Mouse (Mus musculus): ENCODE measurements around the gene Slc16a7. TPM values are rescaled to one million over a fixed set of nuclear protein-coding genes. Genes with fewer than 3 reads are reported as not detected.

The Slc16a7 gene
- 5.6 and 6.3 TPM in 2 replicates for polyA plus RNA-seq (2016; fragmentation: Nextera tagmentation; extraction: Ambion mirVana)

- Histone ChIP-seq H3K4me2 (replicated peaks) (peak within 1 kb of the TSS; percentile 89), H3K4me3 (peak within 1 kb of the TSS; percentile 70), H3K4me1 (peaks cover 4% of the 10 kb centered on the region; the same call in 1 of the 2 replicates), H3K9ac (peak within 1 kb of the TSS; percentile 59), H3K27me3 (no peaks in the 10 kb centered on the region), H3K36me3 (no peaks in the 10 kb centered on the region), H3K27ac (no peak within 1 kb of the TSS; the same call in 1 of the 2 replicates), H3K9me3 (no peaks in the 10 kb centered on the region)
- WGBS = 1% methylated on average over 61 of the region's 67 CpGs
- ATAC-seq (ENCODE audit: insufficient number of reproducible peaks, insufficient read depth, low FRiP score, low TSS enrichment) = peak; percentile 86
Measured at GRCm38 (mm10) chr10:125388876-125389786, at the start of gene Slc16a7. Gene Slc16a7, minus strand, starts transcription at chr10:125389465.

- H3K9ac ChIP-seq = no peak overlapping the region
- H3K4me2 ChIP-seq (replicated peaks) = no peak overlapping the region
- H3K9me3 ChIP-seq = no peaks in the 10 kb centered on the region
- no peak overlapping the region for H3K4me3 ChIP-seq
- H3K36me3 ChIP-seq = no peaks in the 10 kb centered on the region
- WGBS = 78% methylated on average over 6 of the region's 6 CpGs
- no peaks in the 10 kb centered on the region for H3K4me1 ChIP-seq
- H3K27ac ChIP-seq = no peak overlapping the region
- no peaks in the 10 kb centered on the region for H3K27me3 ChIP-seq
- ATAC-seq (ENCODE audit: insufficient number of reproducible peaks, insufficient read depth, low FRiP score, low TSS enrichment) = no peak
Measured at GRCm38 (mm10) chr10:125418795-125419194, 29.5 kb upstream of the Slc16a7 start.

GRCm38 (mm10) chr10:125399796-125400195, 10.5 kb upstream of the Slc16a7 start:
- Histone ChIP-seq H3K9me3 (no peaks in the 10 kb centered on the region), H3K4me3 (no peak overlapping the region), H3K4me2 (replicated peaks) (no peak overlapping the region), H3K36me3 (no peaks in the 10 kb centered on the region), H3K4me1 (no peaks in the 10 kb centered on the region), H3K9ac (no peak overlapping the region), H3K27me3 (no peaks in the 10 kb centered on the region), H3K27ac (no peak overlapping the region)
- no peak for ATAC-seq (ENCODE audit: insufficient number of reproducible peaks, insufficient read depth, low FRiP score, low TSS enrichment)
- 83% methylated on average over 4 of the region's 4 CpGs for WGBS

- WGBS = 82% methylated on average over 6 of the region's 6 CpGs
- no peak overlapping the region for H3K9ac ChIP-seq
- H3K27ac ChIP-seq = no peak overlapping the region
- H3K4me3 ChIP-seq = no peak overlapping the region; the same call in 1 of the 2 replicates
- peak overlapping the region; percentile 89 for H3K4me2 ChIP-seq (replicated peaks)
- H3K4me1 ChIP-seq = peaks cover 4% of the 10 kb centered on the region; the same call in 1 of the 2 replicates
- no peaks in the 10 kb centered on the region for H3K9me3 ChIP-seq
- H3K27me3 ChIP-seq = no peaks in the 10 kb centered on the region
- no peak for ATAC-seq (ENCODE audit: insufficient number of reproducible peaks, insufficient read depth, low FRiP score, low TSS enrichment)
- no peaks in the 10 kb centered on the region for H3K36me3 ChIP-seq
Measured at GRCm38 (mm10) chr10:125390011-125390410, 746 bp upstream of the Slc16a7 start.

- peak overlapping the region; percentile 89 for H3K4me2 ChIP-seq (replicated peaks)
- H3K27ac ChIP-seq = no peak overlapping the region
- ATAC-seq (ENCODE audit: insufficient number of reproducible peaks, insufficient read depth, low FRiP score, low TSS enrichment) = 0 out of 2 replicates have a peak, but pooled peaks have one; percentile 7
- peaks cover 4% of the 10 kb centered on the region; the same call in 1 of the 2 replicates for H3K4me1 ChIP-seq
- no peaks in the 10 kb centered on the region for H3K36me3 ChIP-seq
- peak overlapping the region; percentile 70 for H3K4me3 ChIP-seq
- 16% methylated on average over 7 of the region's 7 CpGs for WGBS
- H3K9me3 ChIP-seq = no peaks in the 10 kb centered on the region
- peak overlapping the region; percentile 59 for H3K9ac ChIP-seq
- H3K27me3 ChIP-seq = no peaks in the 10 kb centered on the region
Measured at GRCm38 (mm10) chr10:125388481-125388875, 787 bp downstream of the Slc16a7 start.

- no peak overlapping the region for H3K27ac ChIP-seq
- WGBS = 38% methylated on average over 14 of the region's 14 CpGs
- no peak for ATAC-seq (ENCODE audit: insufficient number of reproducible peaks, insufficient read depth, low FRiP score, low TSS enrichment)
- H3K36me3 ChIP-seq = no peaks in the 10 kb centered on the region
- H3K4me3 ChIP-seq = no peak overlapping the region
- H3K4me1 ChIP-seq = peaks cover 4% of the 10 kb centered on the region; the same call in 1 of the 2 replicates
- H3K9ac ChIP-seq = no peak overlapping the region
- H3K27me3 ChIP-seq = no peaks in the 10 kb centered on the region
- H3K9me3 ChIP-seq = no peaks in the 10 kb centered on the region
- peak overlapping the region; percentile 89 for H3K4me2 ChIP-seq (replicated peaks)
Measured at GRCm38 (mm10) chr10:125387782-125388415, 1.4 kb downstream of the Slc16a7 start.

- H3K9me3 ChIP-seq = no peaks in the 10 kb centered on the region
- no peak for ATAC-seq (ENCODE audit: insufficient number of reproducible peaks, insufficient read depth, low FRiP score, low TSS enrichment)
- no peak overlapping the region for H3K27ac ChIP-seq
- no peak overlapping the region for H3K4me2 ChIP-seq (replicated peaks)
- no peak overlapping the region for H3K4me3 ChIP-seq
- H3K36me3 ChIP-seq = no peaks in the 10 kb centered on the region
- H3K4me1 ChIP-seq = no peaks in the 10 kb centered on the region
- WGBS = 76% methylated on average over 5 of the region's 5 CpGs
- H3K27me3 ChIP-seq = no peaks in the 10 kb centered on the region
- H3K9ac ChIP-seq = no peak overlapping the region
Measured at GRCm38 (mm10) chr10:125375526-125375925, 13.7 kb downstream of the Slc16a7 start.

GRCm38 (mm10) chr10:125372666-125373065, 16.6 kb downstream of the Slc16a7 start:
- H3K4me2 ChIP-seq (replicated peaks) = no peak overlapping the region
- H3K27ac ChIP-seq = no peak overlapping the region
- no peaks in the 10 kb centered on the region for H3K36me3 ChIP-seq
- H3K9me3 ChIP-seq = no peaks in the 10 kb centered on the region
- ATAC-seq (ENCODE audit: insufficient number of reproducible peaks, insufficient read depth, low FRiP score, low TSS enrichment) = no peak
- 87% methylated on average over 13 of the region's 13 CpGs for WGBS
- H3K4me3 ChIP-seq = no peak overlapping the region
- H3K9ac ChIP-seq = no peak overlapping the region
- no peaks in the 10 kb centered on the region for H3K4me1 ChIP-seq
- H3K27me3 ChIP-seq = no peaks in the 10 kb centered on the region

GRCm38 (mm10) chr10:125371451-125371850, 17.8 kb downstream of the Slc16a7 start:
- H3K4me3 ChIP-seq = no peak overlapping the region
- ATAC-seq (ENCODE audit: insufficient number of reproducible peaks, insufficient read depth, low FRiP score, low TSS enrichment) = no peak
- WGBS = 81% methylated on average over 11 of the region's 11 CpGs

GRCm38 (mm10) chr10:125370037-125370610, 19.1 kb downstream of the Slc16a7 start:
- H3K9ac ChIP-seq = no peak overlapping the region
- H3K27me3 ChIP-seq = no peaks in the 10 kb centered on the region
- no peak overlapping the region for H3K27ac ChIP-seq
- H3K4me2 ChIP-seq (replicated peaks) = no peak overlapping the region
- no peak overlapping the region for H3K4me3 ChIP-seq
- ATAC-seq (ENCODE audit: insufficient number of reproducible peaks, insufficient read depth, low FRiP score, low TSS enrichment) = no peak
- WGBS = 80% methylated on average over 8 of the region's 8 CpGs
- no peaks in the 10 kb centered on the region for H3K36me3 ChIP-seq
- no peaks in the 10 kb centered on the region for H3K4me1 ChIP-seq
- no peaks in the 10 kb centered on the region for H3K9me3 ChIP-seq

More at GRCm38 (mm10) chr10:125371451-125371850, 17.8 kb downstream of the Slc16a7 start:
- no peak overlapping the region for H3K27ac ChIP-seq
- H3K4me2 ChIP-seq (replicated peaks) = no peak overlapping the region
- H3K9ac ChIP-seq = no peak overlapping the region
- H3K27me3 ChIP-seq = no peaks in the 10 kb centered on the region
- H3K4me1 ChIP-seq = no peaks in the 10 kb centered on the region
- no peaks in the 10 kb centered on the region for H3K36me3 ChIP-seq
- no peaks in the 10 kb centered on the region for H3K9me3 ChIP-seq

GRCm38 (mm10) chr10:125358479-125358878, 30.8 kb downstream of the Slc16a7 start:
- no peaks in the 10 kb centered on the region for H3K9me3 ChIP-seq
- H3K4me1 ChIP-seq = no peaks in the 10 kb centered on the region
- no peak for ATAC-seq (ENCODE audit: insufficient number of reproducible peaks, insufficient read depth, low FRiP score, low TSS enrichment)
- no peak overlapping the region for H3K4me2 ChIP-seq (replicated peaks)
- H3K9ac ChIP-seq = no peak overlapping the region
- no peaks in the 10 kb centered on the region for H3K36me3 ChIP-seq
- no peak overlapping the region for H3K27ac ChIP-seq
- H3K27me3 ChIP-seq = no peaks in the 10 kb centered on the region
- H3K4me3 ChIP-seq = no peak overlapping the region
- WGBS = 85% methylated on average over 7 of the region's 7 CpGs

All from embryonic facial prominence, embryonic 12.5 days (tissue).